Mouse (Mus musculus): ENCODE measurements around the gene Rab10.

GRCm38 (mm10) chr12:3296056-3296455 is 13.7 kb downstream of the Rab10 start:
- TF ChIP-seq POLR2A (IDR thresholded peaks at IDR 0.05; ENCODE audit: low read depth, low read length) (no peak), CTCF (IDR thresholded peaks at IDR 0.05; ENCODE audit: borderline replicate concordance, insufficient read depth, low read length) (no peak)
